Mouse (Mus musculus) CD4-positive, CD25-positive, alpha-beta regulatory T cell, adult 4 months (primary cell): Measurements from ENCODE around the gene Acaca. TPM values are rescaled to one million over a fixed set of nuclear protein-coding genes. Genes with fewer than 3 reads are reported as not detected.

Experiments used
- ATAC-seq: one replicate; pipeline ENCODE4 v1.8.0; 2017
- polyA plus RNA-seq, 2 experiments: library from polyadenylated mRNA; unstranded; fragments of 100-300 nt; shearing (Covaris generic); gene quantifications; one replicate each; pipeline ENCODE4 v1.2.1; 2017

Gene Acaca
- 1 to 10 TPM; 4.8 to 5.4 TPM for polyA plus RNA-seq

GRCm38 (mm10) chr11:84128943-84129798 is at the start of gene Acaca, which contains the start of gene Tada2a:
Gene Acaca, plus strand, starts transcription at chr11:84129672.
Gene Tada2a, minus strand, starts transcription at chr11:84129600.
- ATAC-seq = peak; percentile 84

GRCm38 (mm10) chr11:84079887-84080286 is 49.6 kb upstream of the Acaca start:
- no peak for ATAC-seq

GRCm38 (mm10) chr11:84080327-84080726 is 49.1 kb upstream of the Acaca start:
- no peak for ATAC-seq

GRCm38 (mm10) chr11:84081901-84082300 is 47.6 kb upstream of the Acaca start:
- no peak for ATAC-seq

- no peak for ATAC-seq
Measured at GRCm38 (mm10) chr11:84090572-84090971, 38.9 kb upstream of the Acaca start.

GRCm38 (mm10) chr11:84095084-84095483 is 34.4 kb upstream of the Acaca start:
- ATAC-seq = no peak

GRCm38 (mm10) chr11:84097251-84097998 is 32.0 kb upstream of the Acaca start:
- ATAC-seq = no peak

- no peak for ATAC-seq
Measured at GRCm38 (mm10) chr11:84101182-84101581, 28.3 kb upstream of the Acaca start.

- ATAC-seq = no peak
Measured at GRCm38 (mm10) chr11:84104036-84104435, 25.4 kb upstream of the Acaca start.

- no peak for ATAC-seq
Measured at GRCm38 (mm10) chr11:84107137-84107536, 22.3 kb upstream of the Acaca start.

GRCm38 (mm10) chr11:84113623-84114022 is 15.8 kb upstream of the Acaca start:
- ATAC-seq = no peak

- ATAC-seq = no peak
Measured at GRCm38 (mm10) chr11:84115646-84116045, 13.8 kb upstream of the Acaca start.

- ATAC-seq = no peak
Measured at GRCm38 (mm10) chr11:84116221-84116620, 13.3 kb upstream of the Acaca start.

GRCm38 (mm10) chr11:84117431-84117830 is 12.0 kb upstream of the Acaca start:
- no peak for ATAC-seq

GRCm38 (mm10) chr11:84121051-84121956 is 8.2 kb upstream of the Acaca start:
- ATAC-seq = no peak

GRCm38 (mm10) chr11:84127977-84128376 is 1.5 kb upstream of the Acaca start:
- no peak for ATAC-seq

- no peak for ATAC-seq
Measured at GRCm38 (mm10) chr11:84129799-84130185, 320 bp downstream of the Acaca start.

- ATAC-seq = no peak
Measured at GRCm38 (mm10) chr11:84134331-84134860, 4.9 kb downstream of the Acaca start.

GRCm38 (mm10) chr11:84136453-84136852 is 7.0 kb downstream of the Acaca start:
- ATAC-seq = no peak

GRCm38 (mm10) chr11:84141752-84142151 is 12.3 kb downstream of the Acaca start:
- ATAC-seq = no peak

GRCm38 (mm10) chr11:84145201-84145798 is 15.8 kb downstream of the Acaca start:
- no peak for ATAC-seq

- ATAC-seq = no peak
Measured at GRCm38 (mm10) chr11:84146081-84146480, 16.6 kb downstream of the Acaca start.
